Mouse (Mus musculus): ENCODE data around the gene Pi4k2a. TPM values are rescaled to one million over a fixed set of nuclear protein-coding genes. Genes with fewer than 3 reads are reported as not detected.
A peak's percentile ranks its signal among the peaks of the same experiment; 100 is the strongest.
"Not testable (repeated sequence)": the region's sequence is repeated elsewhere in the genome, so short reads cannot be mapped to it uniquely, and the experiment has no call there.

Gene Pi4k2a
- total RNA-seq, 2 experiments from 2014 or later, result 46.3 to 47.0 TPM

DNA sequence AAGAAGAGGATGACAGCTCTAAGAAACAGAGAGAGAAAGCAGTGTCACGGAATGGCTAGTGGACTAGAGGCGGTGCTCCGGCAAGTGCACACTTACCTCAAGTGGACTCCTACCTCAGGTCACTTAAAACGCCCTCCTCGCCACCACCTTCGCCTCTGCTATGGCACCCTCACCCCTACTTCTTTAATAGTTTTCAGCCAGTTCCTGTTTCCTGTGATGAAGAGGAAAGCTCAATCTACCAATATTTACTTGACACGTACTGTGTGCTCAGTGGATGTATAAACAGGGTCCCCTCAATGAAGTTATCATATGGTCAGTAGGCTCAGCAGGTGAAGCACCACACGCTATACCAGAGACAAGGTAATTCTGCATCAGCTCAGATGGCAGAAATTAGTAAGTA is 11.7 kb upstream of the Pi4k2a start:
- intact Hi-C loops (cut with DNase I), result no loop called here
- no peak for DNase-seq (ENCODE audit: extremely low spot score in 1 of 2, low spot score in 2 of 2)

DNA sequence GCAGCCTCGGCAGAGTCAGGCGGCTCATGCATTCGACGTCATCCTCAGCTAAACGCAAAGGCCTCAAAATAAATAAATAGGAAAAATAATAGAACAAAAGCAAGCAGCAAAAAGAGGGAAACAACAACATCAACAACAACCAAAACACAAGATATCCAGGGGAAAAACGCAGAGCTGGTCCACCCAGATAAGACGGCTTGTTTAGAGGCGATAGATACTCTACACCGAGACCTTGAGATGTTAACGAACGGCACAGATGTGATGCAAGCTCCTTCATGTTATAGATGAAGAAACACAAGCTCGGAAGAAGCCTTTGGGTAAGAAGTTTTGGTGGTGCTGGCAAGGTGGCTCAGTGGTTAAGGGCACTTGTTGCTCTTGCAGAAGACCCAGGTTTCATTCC is 11.3 kb upstream of the Pi4k2a start:
- intact Hi-C loops (cut with DNase I), result no loop called here

DNA sequence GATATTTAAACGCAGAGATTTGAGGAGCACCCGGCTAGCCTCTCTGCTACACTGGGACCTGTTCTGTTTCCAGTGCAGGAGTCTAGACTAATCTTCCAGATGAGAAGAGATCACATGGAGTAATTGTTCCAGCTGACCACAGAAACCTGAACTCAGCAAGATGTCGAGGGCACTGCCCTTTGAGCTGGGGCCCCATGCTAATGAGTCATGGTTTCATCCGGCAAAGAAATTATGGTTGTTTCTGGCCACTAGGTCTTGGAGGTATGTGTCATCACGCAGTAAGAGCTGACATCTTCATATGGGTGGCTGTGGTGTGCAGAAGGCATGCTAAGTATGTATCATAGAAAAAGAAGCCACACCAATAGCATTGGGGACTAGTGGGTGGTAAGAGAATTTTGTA is 10.3 kb upstream of the Pi4k2a start:
- no peak for DNase-seq (ENCODE audit: extremely low spot score in 1 of 2, low spot score in 2 of 2)
- intact Hi-C loops (cut with DNase I), result no loop called here

More for the DNA sequence above, 11.3 kb upstream of the Pi4k2a start:
- DNase-seq (ENCODE audit: extremely low spot score in 1 of 2, low spot score in 2 of 2), result no peak

DNA sequence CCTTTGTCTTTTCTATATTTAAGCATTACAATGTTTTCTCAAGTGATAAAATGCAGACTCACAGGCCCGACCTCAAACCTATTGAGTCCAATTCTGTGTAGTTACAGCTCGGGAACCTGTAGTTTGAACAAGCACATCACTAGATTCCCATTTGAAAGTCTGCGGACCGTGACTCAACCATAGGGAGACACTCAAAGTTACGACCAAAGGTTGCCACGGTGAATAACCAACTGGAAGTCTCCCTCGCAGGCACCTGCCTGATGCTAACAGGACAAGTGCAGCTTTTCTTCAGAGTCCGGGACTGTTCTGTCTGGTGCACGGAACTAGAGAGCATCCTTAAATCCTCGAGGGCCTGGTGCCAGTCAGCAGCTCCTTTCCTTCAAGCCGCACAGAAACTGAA is 9.8 kb upstream of the Pi4k2a start:
- intact Hi-C loops (cut with DNase I), result no loop called here
- no peak for DNase-seq (ENCODE audit: extremely low spot score in 1 of 2, low spot score in 2 of 2)

DNA sequence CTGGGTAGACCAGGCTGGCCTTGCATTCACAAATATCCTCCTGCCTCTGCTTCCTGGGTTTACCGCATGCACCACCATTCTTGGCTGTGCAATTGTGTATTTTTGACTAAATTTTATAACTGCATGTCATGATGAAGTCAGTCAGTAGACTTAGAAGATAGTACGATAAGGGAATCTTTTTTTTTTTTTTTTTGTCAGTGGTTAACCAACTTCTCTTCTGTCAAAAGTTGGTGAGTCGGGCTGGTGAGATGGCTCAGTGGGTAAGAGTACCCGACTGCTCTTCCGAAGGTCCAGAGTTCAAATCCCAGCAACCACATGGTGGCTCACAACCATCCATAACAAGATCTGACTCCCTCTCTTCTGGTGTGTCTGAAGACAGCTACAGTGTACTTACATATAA is 8.7 kb upstream of the Pi4k2a start:
- intact Hi-C loops (cut with DNase I); DNase-seq (ENCODE audit: extremely low spot score in 1 of 2, low spot score in 2 of 2): not testable (repeated sequence)

DNA sequence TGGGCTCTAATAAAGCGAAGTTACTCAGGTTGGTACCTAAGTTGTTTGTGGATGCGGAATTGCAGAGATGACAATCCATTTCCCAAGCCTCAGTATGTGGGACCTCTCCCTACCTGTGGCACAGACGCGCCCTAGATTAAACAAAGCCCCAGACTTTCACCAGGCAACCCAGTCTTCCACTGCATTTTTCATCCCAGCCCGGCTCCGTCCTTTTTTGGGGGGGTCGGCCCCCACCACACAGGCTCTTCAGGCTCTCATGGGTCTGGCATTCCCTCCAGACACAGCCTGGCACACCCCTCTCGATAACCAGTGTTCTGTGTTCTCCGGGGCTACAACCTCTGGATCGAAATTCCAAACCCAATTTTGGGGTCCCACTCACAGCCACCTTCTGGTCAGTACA is 4.6 kb upstream of the Pi4k2a start:
- no peak for DNase-seq (ENCODE audit: extremely low spot score in 1 of 2, low spot score in 2 of 2)
- intact Hi-C loops (cut with DNase I), result no loop called here

DNA sequence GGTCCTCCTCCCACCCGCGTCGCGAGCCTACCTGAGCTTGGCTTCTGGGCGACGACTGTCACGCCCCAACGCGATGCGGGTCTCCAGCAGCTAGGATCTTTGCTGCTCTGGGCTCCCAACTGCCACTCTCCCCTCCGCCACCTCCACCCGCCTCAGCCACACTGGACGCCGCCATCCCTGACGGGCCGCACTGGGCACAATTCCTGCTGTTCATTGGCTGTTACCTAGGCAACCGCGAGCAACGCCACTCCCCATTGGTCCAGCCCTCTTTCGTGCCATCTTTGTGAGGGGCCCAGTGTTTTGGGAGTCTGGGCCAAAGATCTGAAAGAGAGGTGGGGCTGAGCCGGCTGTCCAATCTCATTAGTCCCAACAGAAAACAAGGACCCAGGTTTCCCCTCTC is 4.1 kb upstream of the Pi4k2a start, which contains the start of gene Morn4:
Gene Morn4, minus strand, starts transcription at position 192 of the 400 bp plus-strand sequence.
- intact Hi-C loops (cut with DNase I), result no loop called here

DNA sequence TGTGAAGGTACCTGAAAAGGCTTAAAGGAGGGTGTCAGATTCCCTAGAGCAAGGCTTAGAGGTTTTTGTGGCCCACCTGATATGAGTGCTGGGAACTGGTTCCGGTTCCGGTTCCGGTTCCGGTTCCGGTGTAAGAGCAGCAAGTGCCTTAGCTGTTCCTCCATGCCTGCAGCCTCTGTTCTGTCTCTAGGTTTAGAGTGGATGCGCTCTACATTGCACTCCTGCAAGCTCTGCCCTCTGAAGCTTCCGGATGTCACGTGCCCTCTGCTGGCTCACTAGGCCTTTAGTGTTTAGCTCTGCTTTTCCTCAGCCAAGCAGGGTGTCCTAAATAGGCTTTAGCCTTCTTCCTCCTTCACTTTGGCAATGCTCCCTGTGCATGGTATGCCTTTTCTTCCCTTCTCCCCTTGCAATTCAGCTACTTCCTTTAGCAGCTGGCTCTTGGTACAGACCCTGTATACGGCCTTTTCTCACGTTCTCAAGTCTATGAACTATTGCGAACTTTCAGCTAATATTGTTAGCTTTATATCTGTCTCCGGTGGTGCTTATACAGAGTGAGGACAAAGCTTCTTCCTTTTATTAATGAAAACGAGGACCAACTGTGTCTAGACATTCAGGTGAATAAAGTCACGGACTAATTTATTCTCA is 1.0 kb upstream of the Pi4k2a start:
- peak; percentile 49 to 67 for DNase-seq (ENCODE audit: extremely low spot score in 1 of 2, low spot score in 2 of 2)
- intact Hi-C loops (cut with DNase I), result no loop called here

More for the DNA sequence above, 4.1 kb upstream of the Pi4k2a start, which contains the start of gene Morn4:
- DNase-seq (ENCODE audit: extremely low spot score in 1 of 2, low spot score in 2 of 2), result peak; percentile 94 to 95

DNA sequence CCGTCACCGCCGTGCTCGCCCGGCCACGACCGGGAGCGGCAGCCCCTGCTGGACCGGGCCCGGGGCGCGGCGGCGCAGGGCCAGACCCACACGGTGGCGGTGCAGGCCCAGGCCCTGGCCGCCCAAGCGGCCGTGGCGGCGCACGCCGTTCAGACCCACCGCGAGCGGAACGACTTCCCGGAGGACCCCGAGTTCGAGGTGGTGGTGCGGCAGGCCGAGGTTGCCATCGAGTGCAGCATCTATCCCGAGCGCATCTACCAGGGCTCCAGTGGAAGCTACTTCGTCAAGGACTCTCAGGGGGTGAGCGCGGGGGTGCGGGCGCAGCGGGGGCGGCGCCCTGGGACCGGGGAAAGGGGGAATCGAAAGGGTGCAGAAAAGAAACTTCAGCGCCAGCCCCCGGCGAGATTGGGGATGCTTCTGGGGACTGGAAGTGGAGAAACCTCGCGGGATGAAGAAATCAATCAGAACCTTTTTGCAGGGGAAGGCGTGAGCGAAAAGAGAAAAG is 419 bp downstream of the Pi4k2a start:
- intact Hi-C loops (cut with DNase I), result no loop called here
- DNase-seq (ENCODE audit: extremely low spot score in 1 of 2, low spot score in 2 of 2), result peak in 1 of 2 experiments; percentile 64

DNA sequence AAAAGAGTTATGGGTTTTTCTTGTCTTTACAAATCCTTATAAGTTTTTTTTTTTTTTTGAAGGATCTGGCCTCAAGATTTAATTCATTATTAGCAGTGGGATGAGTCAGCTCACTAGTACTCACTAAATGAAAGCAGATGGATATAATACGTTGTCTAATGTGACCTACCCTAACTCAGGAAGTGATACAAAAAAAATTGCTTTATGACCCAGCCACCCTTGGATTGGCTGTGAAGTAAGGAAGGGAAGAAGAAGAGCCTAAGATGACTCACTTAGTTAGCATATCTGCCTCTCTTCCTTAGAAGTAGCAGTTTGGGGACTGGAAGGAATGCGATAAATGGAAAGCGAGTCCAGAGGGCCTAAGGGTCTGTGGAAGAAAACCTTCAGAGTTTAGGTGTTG is 9.1 kb downstream of the Pi4k2a start:
- no peak for DNase-seq (ENCODE audit: extremely low spot score in 1 of 2, low spot score in 2 of 2)
- intact Hi-C loops (cut with DNase I), result no loop called here

DNA sequence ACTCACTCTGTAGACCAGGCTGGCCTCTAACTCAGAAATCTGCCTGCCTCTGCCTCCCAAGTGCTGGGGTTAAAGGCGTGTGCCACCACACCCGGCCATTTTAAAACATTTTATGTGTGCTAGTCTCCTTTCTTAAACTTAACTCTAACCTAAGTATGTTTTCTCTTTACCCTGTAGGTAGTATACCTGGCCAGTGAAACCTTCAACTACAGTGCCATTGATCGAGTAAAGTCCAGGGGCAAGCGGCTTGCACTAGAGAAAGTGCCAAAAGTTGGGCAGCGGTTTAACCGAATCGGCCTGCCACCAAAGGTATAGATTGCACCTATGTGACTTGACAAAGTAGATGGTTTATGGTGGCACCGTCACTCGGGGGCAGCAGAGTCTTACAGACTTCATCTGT is 14.4 kb downstream of the Pi4k2a start:
- intact Hi-C loops (cut with DNase I), result no loop called here
- DNase-seq (ENCODE audit: extremely low spot score in 1 of 2, low spot score in 2 of 2), result no peak

DNA sequence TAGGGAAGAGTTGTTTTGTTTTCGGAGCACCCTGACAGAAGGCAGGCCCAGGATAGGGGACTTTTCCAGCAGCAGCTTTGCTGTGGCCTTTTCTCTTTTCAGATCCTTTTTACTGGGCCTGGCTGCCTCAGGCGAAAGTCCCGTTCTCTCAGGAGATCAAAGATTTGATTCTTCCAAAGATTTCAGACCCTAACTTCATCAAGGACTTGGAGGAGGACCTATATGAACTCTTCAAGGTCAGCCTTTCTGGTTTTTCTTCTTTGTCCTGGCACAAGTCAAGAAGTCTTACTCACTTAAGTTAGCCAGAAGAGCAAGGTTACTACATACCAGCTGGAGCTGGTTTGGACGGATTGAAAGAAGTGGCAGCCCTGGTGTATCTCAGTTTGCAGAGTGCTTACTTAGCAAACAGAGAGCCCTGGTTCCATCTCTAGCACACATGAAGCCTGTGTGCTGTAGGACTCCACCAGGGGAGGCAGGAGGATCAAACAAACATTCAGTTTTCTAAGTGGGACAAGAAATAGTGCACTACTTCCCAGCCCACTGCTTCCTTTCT is 25.6 kb downstream of the Pi4k2a start:
- no peak for DNase-seq (ENCODE audit: extremely low spot score in 1 of 2, low spot score in 2 of 2)
- intact Hi-C loops (cut with DNase I), result no loop called here

DNA sequence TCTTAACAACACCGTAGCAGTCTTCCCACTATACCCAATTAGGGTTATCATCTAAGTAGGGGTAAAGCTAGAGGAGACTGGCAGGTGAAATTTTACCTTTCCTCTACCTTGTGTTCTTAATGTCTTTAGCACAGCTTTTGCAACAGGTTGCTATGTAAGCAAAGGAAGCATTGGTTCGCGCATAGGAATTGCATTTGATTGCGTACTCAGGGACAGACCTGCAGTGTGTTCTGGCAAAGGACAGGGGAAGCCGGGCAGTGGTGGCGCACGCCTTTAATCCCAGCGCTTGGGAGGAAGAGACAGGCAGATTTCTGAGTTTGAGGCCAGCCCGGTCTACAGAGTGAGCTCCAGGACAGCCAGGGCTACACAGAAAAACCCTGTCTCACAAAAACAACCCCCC is 27.9 kb downstream of the Pi4k2a start:
- DNase-seq (ENCODE audit: extremely low spot score in 1 of 2, low spot score in 2 of 2), result no peak
- intact Hi-C loops (cut with DNase I), result no loop called here

DNA sequence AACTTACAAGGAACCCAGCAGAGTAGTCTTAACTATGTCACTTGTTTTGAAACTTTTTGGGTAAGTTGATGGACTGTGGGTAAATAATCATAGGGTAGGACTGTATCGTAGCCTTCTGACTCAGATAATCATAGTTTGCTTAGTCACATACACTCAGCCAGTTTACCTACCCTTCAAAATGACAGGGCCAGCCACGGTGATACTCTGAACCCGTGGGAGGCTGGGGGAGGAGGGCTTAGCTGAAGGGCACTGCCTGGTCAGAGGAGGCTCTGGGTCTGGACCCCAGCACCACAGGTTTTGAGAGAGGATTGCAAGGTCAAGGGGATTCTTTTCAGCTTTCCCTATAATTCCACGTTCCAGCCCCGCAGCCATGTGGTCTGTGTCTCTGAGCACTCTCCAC is 28.3 kb downstream of the Pi4k2a start:
- no peak for DNase-seq (ENCODE audit: extremely low spot score in 1 of 2, low spot score in 2 of 2)
- intact Hi-C loops (cut with DNase I), result no loop called here

DNA sequence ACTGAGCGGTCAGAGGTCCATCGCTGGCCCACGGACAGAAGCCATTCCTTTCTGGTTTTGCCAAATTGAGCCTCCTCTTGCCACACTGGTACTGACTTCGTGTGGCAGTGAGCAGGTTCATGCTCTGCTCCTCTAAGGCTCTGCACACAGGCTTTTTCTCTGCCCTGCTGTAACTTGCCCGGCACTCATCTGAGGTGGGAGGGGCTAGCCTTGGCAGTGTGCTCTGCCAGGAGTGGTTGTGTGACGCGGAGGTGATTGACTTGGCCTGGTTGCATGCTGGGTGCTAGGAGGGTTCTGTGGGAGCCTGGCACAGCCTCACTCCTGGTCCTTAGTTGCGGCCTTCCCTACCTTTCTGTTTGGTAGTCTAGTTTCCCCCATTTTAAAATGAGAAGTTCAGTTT is 30.2 kb downstream of the Pi4k2a start:
- intact Hi-C loops (cut with DNase I), result no loop called here
- no peak for DNase-seq (ENCODE audit: extremely low spot score in 1 of 2, low spot score in 2 of 2)

DNA sequence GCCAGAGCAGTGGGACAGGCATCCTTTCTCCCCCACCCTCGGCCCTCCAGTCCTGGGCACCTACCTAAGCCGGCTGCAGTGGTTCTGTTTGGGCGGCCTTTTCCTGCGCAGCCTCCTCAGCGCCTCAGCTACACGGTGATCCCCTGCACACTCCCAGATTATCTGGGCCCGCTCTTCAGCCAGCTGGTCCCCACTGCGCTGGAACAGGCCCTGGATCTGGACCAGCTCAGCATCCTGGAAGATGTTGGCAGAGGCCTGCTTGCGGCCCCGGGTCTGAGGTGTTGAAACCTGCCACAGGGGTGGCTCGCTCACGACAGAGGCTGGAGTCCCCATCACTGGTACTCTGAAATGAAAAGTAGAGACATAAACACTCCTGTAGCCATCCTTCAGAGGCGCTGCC is 34.4 kb downstream of the Pi4k2a start:
- intact Hi-C loops (cut with DNase I), result no loop called here
- DNase-seq (ENCODE audit: extremely low spot score in 1 of 2, low spot score in 2 of 2), result no peak

DNA sequence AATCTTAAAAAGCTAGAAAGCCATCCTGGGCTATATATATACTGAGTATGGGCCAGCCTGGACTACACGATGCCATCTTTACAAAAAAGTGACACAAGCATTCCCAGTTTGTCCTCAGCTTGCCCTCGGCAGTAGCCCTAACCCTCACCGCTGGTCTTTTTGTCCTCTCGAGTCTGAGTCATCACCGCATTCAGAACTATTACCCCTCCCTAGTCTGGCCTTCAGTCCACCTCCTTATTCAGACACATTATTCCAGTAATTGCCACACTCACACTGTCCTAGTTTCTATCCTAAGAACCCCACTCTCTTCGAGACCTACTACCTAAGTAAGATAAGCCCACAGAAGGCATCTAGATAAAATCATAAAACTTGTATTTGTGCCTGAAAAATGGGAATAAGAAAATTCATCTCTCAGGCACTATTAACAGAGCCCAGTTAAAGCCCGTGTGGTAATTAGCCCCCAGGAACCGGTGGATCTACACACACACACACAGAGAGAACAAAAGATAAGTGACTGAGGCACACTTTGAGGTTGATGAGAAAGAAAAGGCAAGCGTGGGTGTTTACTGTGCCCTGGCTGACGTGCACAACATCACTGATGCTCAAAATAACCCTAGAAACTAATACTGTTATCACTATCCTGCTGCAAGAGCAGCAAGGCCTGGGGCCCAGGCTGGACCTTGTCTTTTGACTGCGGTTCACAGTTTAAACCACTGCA is 35.4 kb downstream of the Pi4k2a start:
- DNase-seq (ENCODE audit: extremely low spot score in 1 of 2, low spot score in 2 of 2), result no peak
- intact Hi-C loops (cut with DNase I), result no loop called here

DNA sequence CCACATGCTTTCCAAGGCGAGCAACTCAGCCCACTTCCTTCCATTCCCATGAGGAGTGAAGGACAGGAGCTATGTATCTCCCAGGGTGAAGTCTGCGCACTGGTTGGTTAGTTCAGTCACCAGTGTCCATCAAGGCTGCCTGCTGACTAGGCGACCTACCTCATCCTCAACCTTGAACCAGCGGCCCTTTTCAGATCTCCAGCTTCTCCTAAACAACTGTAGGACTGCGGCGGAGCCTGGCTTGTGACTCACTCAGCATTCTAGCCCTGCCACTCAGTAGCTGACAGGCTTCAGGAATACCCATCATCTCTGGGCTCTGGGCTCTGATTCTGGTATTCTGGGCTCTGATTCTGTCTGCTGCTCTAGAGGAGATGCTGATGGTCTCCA is 35.9 kb downstream of the Pi4k2a start:
- intact Hi-C loops (cut with DNase I), result no loop called here
- DNase-seq (ENCODE audit: extremely low spot score in 1 of 2, low spot score in 2 of 2), result no peak

DNA sequence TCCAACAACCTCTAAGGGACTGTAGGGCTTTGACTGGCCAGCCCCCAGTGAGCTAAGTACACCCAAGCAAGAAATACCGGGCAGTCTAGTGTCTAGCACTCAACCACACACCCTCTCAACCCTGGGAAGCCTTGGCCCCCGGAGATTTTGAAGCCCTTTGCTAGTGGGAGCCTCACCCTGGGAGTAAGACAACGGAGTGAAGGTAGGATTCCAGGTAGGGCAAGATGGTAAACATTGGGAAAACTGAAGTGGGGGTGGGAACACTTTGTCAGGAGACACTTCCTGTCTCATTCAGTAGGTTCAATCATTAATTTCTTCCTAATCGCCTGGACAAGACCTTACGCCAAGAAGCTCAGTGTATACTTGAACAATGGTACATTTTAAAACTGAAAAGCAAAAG is 36.8 kb downstream of the Pi4k2a start:
- DNase-seq (ENCODE audit: extremely low spot score in 1 of 2, low spot score in 2 of 2), result no peak
- intact Hi-C loops (cut with DNase I), result no loop called here

DNA sequence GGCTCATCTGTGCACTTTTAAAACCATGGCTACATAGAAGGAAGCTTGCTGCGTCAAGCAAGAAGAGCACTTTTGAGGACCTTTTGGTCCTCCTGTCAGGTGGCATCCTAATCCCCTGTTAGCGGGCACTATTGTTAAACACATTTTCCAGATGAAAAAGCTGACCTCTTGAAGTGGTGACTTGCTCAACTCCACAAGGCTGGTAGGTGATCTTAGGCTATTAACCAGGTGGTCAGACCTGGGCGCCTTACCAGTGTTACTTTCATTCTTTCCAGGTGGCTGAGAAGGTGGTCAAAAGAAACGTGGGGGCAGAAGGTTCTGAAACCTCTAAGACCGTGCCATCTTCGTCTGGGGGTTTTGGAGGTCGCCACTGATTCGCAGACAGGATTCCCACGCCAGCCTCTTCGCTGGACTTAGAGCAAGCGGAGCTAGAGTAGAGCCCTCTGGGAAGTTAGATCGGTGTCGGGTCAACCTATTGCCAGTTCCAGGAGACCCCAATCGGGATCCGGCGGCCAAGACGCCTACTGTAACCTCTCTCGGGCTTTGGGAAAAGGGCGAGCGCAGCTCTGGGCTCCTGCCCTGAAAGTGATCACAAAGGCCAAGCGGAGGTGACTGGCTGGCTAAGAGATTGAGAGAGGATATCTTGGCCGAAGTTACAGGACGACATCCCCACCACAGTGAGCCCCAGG is 37.9 kb downstream of the Pi4k2a start:
- DNase-seq (ENCODE audit: extremely low spot score in 1 of 2, low spot score in 2 of 2), result no peak
- intact Hi-C loops (cut with DNase I), result no loop called here
